Mouse (Mus musculus) megakaryocyte, embryonic 14.5 days (primary cell): ENCODE data around the gene Bahd1.

Experiments used
- FLI1 ChIP-seq: IDR thresholded peaks from 2 replicates; pipeline ENCODE4 v1.6.1; 2012; ENCODE audit warnings: low read length, inconsistent platforms, mixed read lengths
- GATA1 ChIP-seq: IDR thresholded peaks from 3 replicates; pipeline ENCODE4 v1.6.1; 2012; ENCODE audit warnings: mixed read lengths, low read length, inconsistent platforms, borderline replicate concordance

DNA sequence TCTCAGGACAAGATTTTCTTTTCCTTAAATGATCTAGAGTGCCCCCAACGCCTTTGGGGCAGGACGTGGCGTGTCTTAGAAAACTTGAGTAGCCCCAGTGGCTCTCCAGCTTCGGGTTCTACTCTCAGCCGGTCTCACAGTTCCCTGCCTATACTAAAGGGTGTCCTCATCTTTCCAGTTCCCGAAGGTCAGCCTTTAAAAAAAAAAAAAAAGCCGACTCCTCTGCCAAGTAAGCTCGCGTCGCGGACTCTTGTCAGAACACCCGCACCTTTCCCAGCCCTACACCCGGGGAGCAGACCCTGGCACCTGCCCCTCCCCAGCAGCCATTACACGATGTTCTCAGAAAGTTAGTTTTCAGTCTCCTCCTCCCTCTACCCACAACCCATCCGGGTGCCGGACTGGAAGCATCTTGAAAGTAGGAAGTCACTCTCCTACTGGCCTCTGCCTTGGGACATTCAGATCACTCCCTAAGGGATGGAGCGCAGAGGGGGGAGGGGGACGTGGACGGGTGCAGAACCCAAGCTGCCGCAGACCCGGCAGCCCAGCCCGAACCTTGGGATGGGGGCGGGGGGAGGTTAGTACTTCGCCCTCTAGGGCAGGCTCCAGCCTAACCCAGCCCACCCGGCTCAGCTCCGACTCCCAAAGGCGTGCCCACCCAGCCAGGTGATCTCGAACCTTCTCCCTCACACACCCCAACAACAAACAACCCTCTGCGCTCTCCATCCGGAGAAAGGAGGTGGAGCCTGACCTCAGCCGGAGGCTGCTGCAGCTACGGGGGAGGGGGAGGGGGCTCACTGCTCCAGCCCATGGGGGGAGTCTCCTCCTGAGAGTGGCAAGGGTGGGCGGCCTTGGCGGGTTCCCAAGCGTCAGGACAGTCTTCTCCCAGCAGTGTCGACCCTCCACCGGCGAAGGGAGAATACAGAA, 3.9 kb upstream of the Bahd1 start:
- no peak for TF ChIP-seq GATA1
- no peak for TF ChIP-seq FLI1
